Mouse (Mus musculus) liver, adult 2 months (tissue): ENCODE measurements around the gene Sh3bgrl2.
"Not testable (repeated sequence)": the region's sequence is repeated elsewhere in the genome, so short reads cannot be mapped to it uniquely, and the experiment has no call there.

ENCODE experiments used
- CTCF ChIP-seq: fragments of 200-500 bp; IDR thresholded peaks from 2 replicates; pipeline ENCODE4 v1.5.1; 2011; ENCODE audit warnings: low read depth, low read length, control low read depth
- POLR2A ChIP-seq: fragments of 200-500 bp; IDR thresholded peaks from 2 replicates; pipeline ENCODE4 v1.6.1; 2011; ENCODE audit warnings: low read length, control low read depth; ENCODE audit not compliant: insufficient read depth; ENCODE audit errors: extremely low read depth

DNA sequence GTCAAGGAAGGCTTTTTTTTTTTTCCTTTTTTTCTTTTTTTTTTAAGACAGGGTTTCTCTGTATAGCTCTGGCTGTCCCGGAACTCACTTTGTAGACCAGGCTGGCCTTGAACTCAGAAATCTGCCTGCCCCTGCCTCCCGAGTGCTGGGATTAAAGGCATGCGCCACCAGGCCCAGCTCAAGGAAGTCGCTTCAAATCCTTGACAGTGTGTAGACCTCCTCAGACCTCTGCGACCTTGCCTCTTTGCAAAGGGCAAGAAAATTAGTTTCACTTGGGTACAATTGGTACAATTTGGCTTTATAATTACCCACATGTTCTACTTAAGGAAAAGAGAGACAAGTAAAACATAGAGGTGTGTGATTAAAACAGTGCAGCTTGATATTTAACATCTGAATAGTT, 29.0 kb upstream of the Sh3bgrl2 start:
- not testable (repeated sequence) for TF ChIP-seq CTCF, POLR2A
